Mouse (Mus musculus): ENCODE data around the gene Gm13103. TPM values are rescaled to one million over a fixed set of nuclear protein-coding genes. Genes with fewer than 3 reads are reported as not detected.
"Not testable (repeated sequence)": the region's sequence is repeated elsewhere in the genome, so short reads cannot be mapped to it uniquely, and the experiment has no call there.

Gm13103 gene
- not detected in 2 replicates for total RNA-seq (2012; rRNA removed)

DNA sequence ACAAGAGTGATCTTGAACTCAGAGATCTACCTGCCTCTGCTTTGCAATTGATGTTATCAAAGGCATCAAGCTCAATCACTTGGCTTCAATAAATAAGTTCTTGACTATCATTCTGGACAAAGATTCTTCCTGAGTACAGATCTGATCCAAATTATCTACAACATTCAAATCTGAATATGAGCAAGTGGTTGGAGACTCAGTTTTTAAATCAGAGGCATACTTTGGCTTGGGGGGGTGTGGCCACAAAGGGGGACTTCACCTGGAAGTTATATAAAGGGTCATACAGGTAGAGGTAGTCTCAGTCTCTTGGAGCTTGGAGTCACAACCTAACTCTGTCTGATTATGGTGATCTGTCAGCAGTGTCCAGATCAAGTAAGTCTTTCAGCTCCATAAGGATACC, at the start of gene Gm13103:
Gene Gm13103 (plus strand): TSS at position 301 of the 400 bp plus-strand sequence.
- H3K9me3 ChIP-seq (ENCODE audit: control insufficient read depth, insufficient read depth, low read depth, low read length); H3K4me1 ChIP-seq (ENCODE audit: control insufficient read depth in 2 of 2, insufficient read depth in 2 of 2, low read length in 2 of 2, poor library complexity in 1 of 2); DNase-seq (ENCODE audit: low read depth, low spot score); H3K36me3 ChIP-seq (ENCODE audit: control insufficient read depth, insufficient read depth, low read length, poor library complexity, severe bottlenecking); H3K27ac ChIP-seq (ENCODE audit: insufficient read depth, low read depth, low read length, poor library complexity, severe bottlenecking); in situ Hi-C loops (cut with MboI; ENCODE audit: low sequenced_read_pairs in 2 of 2, unreplicated experiment in 2 of 2); H3K4me3 ChIP-seq (ENCODE audit: insufficient read depth in 1 of 2, low read depth in 1 of 2, low read length in 2 of 2, poor library complexity in 1 of 2, severe bottlenecking in 1 of 2); H3K9ac ChIP-seq (ENCODE audit: insufficient read depth, low read depth, low read length, poor library complexity, severe bottlenecking): not testable (repeated sequence)

GRCm38 (mm10) chr4:143815993-143816392, 30.3 kb upstream of the Gm13103 start, which contains the start of gene Gm13084:
Gm13084 (minus strand) TSS chr4:143816093.
- no peak for TF ChIP-seq ZNF384 (IDR thresholded peaks at IDR 0.05; ENCODE audit: low read depth, low read length)
- TF ChIP-seq CHD2 (IDR thresholded peaks at IDR 0.05; ENCODE audit: low read depth, low read length) = no peak
- no peak for TF ChIP-seq MAFK (IDR thresholded peaks at IDR 0.05; ENCODE audit: insufficient read depth, low read depth, low read length)
- no peak for TF ChIP-seq HCFC1 (IDR thresholded peaks at IDR 0.05; ENCODE audit: borderline replicate concordance, insufficient read depth, low read length)
- no peak for TF ChIP-seq ZC3H11A (IDR thresholded peaks at IDR 0.05; ENCODE audit: borderline replicate concordance, low read depth, low read length)
- Histone ChIP-seq H3K4me1 (ENCODE audit: control insufficient read depth in 2 of 2, insufficient read depth in 2 of 2, low read length in 2 of 2, poor library complexity in 1 of 2) (no peaks in the 10 kb centered on the region), H3K36me3 (ENCODE audit: control insufficient read depth, insufficient read depth, low read length, poor library complexity, severe bottlenecking) (no peaks in the 10 kb centered on the region), H3K9ac (ENCODE audit: insufficient read depth, low read depth, low read length, poor library complexity, severe bottlenecking) (no peak within 1 kb of the TSS), H3K27ac (ENCODE audit: insufficient read depth, low read depth, low read length, poor library complexity, severe bottlenecking) (no peak within 1 kb of the TSS), H3K9me3 (ENCODE audit: control insufficient read depth, insufficient read depth, low read depth, low read length) (no peaks in the 10 kb centered on the region), H3K4me3 (ENCODE audit: insufficient read depth in 1 of 2, low read depth in 1 of 2, low read length in 2 of 2, poor library complexity in 1 of 2, severe bottlenecking in 1 of 2) (no peak within 1 kb of the TSS)
- no peak for DNase-seq (ENCODE audit: low read depth, low spot score)
- in situ Hi-C loops (cut with MboI; ENCODE audit: low sequenced_read_pairs in 2 of 2, unreplicated experiment in 2 of 2) = no loop called here

GRCm38 (mm10) chr4:143882371-143882770, 36.1 kb downstream of the Gm13103 start:
- in situ Hi-C loops (cut with MboI; ENCODE audit: low sequenced_read_pairs in 2 of 2, unreplicated experiment in 2 of 2); H3K4me3 ChIP-seq (ENCODE audit: insufficient read depth in 1 of 2, low read depth in 1 of 2, low read length in 2 of 2, poor library complexity in 1 of 2, severe bottlenecking in 1 of 2); DNase-seq (ENCODE audit: low read depth, low spot score); H3K36me3 ChIP-seq (ENCODE audit: control insufficient read depth, insufficient read depth, low read length, poor library complexity, severe bottlenecking); H3K27ac ChIP-seq (ENCODE audit: insufficient read depth, low read depth, low read length, poor library complexity, severe bottlenecking); H3K4me1 ChIP-seq (ENCODE audit: control insufficient read depth in 2 of 2, insufficient read depth in 2 of 2, low read length in 2 of 2, poor library complexity in 1 of 2); H3K9ac ChIP-seq (ENCODE audit: insufficient read depth, low read depth, low read length, poor library complexity, severe bottlenecking); H3K9me3 ChIP-seq (ENCODE audit: control insufficient read depth, insufficient read depth, low read depth, low read length): not testable (repeated sequence)

DNA sequence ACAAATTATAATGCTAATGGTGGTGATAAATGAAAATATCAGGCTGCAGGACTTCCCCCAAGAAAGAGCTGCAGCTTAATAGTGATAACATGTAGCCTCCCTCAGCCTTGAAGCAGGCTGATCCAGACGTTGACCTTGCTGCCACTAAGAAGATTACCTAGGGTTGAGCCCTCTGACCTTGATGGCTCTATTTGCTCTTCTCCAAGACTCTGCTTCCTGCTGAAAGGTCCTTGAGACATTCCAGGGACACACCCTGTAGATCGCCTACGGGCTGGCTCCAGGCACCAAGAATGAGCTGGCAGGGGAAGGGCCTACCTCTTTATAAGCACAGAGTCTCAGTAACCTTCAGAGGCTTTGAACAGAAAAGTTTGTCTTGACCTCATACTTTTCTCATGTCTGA, 48.1 kb downstream of the Gm13103 start:
- in situ Hi-C loops (cut with MboI; ENCODE audit: low sequenced_read_pairs in 2 of 2, unreplicated experiment in 2 of 2); H3K4me3 ChIP-seq (ENCODE audit: insufficient read depth in 1 of 2, low read depth in 1 of 2, low read length in 2 of 2, poor library complexity in 1 of 2, severe bottlenecking in 1 of 2); H3K9me3 ChIP-seq (ENCODE audit: control insufficient read depth, insufficient read depth, low read depth, low read length); H3K9ac ChIP-seq (ENCODE audit: insufficient read depth, low read depth, low read length, poor library complexity, severe bottlenecking); H3K27ac ChIP-seq (ENCODE audit: insufficient read depth, low read depth, low read length, poor library complexity, severe bottlenecking); H3K36me3 ChIP-seq (ENCODE audit: control insufficient read depth, insufficient read depth, low read length, poor library complexity, severe bottlenecking); H3K4me1 ChIP-seq (ENCODE audit: control insufficient read depth in 2 of 2, insufficient read depth in 2 of 2, low read length in 2 of 2, poor library complexity in 1 of 2): not testable (repeated sequence)
- peak; percentile 4 for DNase-seq (ENCODE audit: low read depth, low spot score)

GRCm38 (mm10) chr4:143900280-143900679, 54.0 kb downstream of the Gm13103 start, which contains the start of gene Pramef6:
Pramef6 (minus strand) TSS chr4:143900380.
- H3K4me3 ChIP-seq (ENCODE audit: insufficient read depth in 1 of 2, low read depth in 1 of 2, low read length in 2 of 2, poor library complexity in 1 of 2, severe bottlenecking in 1 of 2); DNase-seq (ENCODE audit: low read depth, low spot score); H3K4me1 ChIP-seq (ENCODE audit: control insufficient read depth in 2 of 2, insufficient read depth in 2 of 2, low read length in 2 of 2, poor library complexity in 1 of 2); H3K9ac ChIP-seq (ENCODE audit: insufficient read depth, low read depth, low read length, poor library complexity, severe bottlenecking); in situ Hi-C loops (cut with MboI; ENCODE audit: low sequenced_read_pairs in 2 of 2, unreplicated experiment in 2 of 2); H3K36me3 ChIP-seq (ENCODE audit: control insufficient read depth, insufficient read depth, low read length, poor library complexity, severe bottlenecking); H3K27ac ChIP-seq (ENCODE audit: insufficient read depth, low read depth, low read length, poor library complexity, severe bottlenecking); H3K9me3 ChIP-seq (ENCODE audit: control insufficient read depth, insufficient read depth, low read depth, low read length): not testable (repeated sequence)

Other genes with a start within 250 kb of the Gm13103 start
- 0.42 and 0.67 TPM in 2 replicates for gene Gm13083, start 231.5 kb upstream of the Gm13103 start, total RNA-seq (2012; rRNA removed)
- not detected in 2 replicates for gene Gm13088, start 189.3 kb upstream of the Gm13103 start, total RNA-seq (2012; rRNA removed)
- not detected in 2 replicates for gene Gm13089, start 143.8 kb upstream of the Gm13103 start, total RNA-seq (2012; rRNA removed)
- 0.90 and 1.2 TPM in 2 replicates for gene Gm13078, start 127.0 kb upstream of the Gm13103 start, total RNA-seq (2012; rRNA removed)
- not detected in 2 replicates for gene Gm13023, start 57.1 kb upstream of the Gm13103 start, total RNA-seq (2012; rRNA removed)
- gene Gm13084, start 30.4 kb upstream of the Gm13103 start, total RNA-seq (2012; rRNA removed) = not detected in 2 replicates
- 0.69 and 1.1 TPM in 2 replicates for gene Pramef6, start 53.9 kb downstream of the Gm13103 start, total RNA-seq (2012; rRNA removed)
- 5.1 and 5.7 TPM in 2 replicates for gene Pramef25, start 104.5 kb downstream of the Gm13103 start, total RNA-seq (2012; rRNA removed)
- 0.26 and 0.27 TPM in 2 replicates for gene Gm13101, start 120.5 kb downstream of the Gm13103 start, total RNA-seq (2012; rRNA removed)
- gene Pramef17, start 147.9 kb downstream of the Gm13103 start, total RNA-seq (2012; rRNA removed) = 0.26 and 1.1 TPM in 2 replicates
- gene Pramel4, start 212.6 kb downstream of the Gm13103 start, total RNA-seq (2012; rRNA removed) = not detected in 2 replicates